Mouse (Mus musculus) urinary bladder, postnatal 10 days (tissue): ENCODE measurements around the gene 6030458C11Rik.
"Not testable (repeated sequence)": the region's sequence is repeated elsewhere in the genome, so short reads cannot be mapped to it uniquely, and the experiment has no call there.

Experiments used
- DNase-seq: peaks from one replicate; pipeline ENCODE4 v3.0.0; 2022; ENCODE audit warnings: low spot score

6030458C11Rik gene

GRCm38 (mm10) chr15:12822416-12823395, 1.7 kb downstream of the 6030458C11Rik start:
- no peak for DNase-seq

- no peak for DNase-seq
Measured at GRCm38 (mm10) chr15:12817592-12817991, 6.9 kb downstream of the 6030458C11Rik start.

GRCm38 (mm10) chr15:12812646-12813045, 11.8 kb downstream of the 6030458C11Rik start:
- DNase-seq, result no peak

DNA sequence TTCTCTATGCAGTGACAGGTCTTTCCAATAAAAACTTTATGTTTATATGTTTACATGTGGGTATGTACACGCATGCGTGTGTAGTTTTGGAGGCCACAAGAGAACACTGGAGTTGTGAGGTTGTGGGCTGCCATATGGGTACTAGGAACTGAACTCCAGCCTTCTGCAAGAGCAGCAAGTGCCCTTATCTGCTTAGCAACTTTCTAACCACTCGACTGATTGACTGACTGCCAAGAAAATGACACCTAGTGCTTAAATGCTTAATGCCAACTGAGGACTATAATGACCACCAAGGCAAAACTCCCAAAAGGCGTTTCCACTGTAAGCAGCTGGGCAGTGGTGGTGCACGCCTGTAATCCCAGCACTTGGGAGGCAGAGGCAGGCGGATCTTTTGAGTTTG, 15.1 kb downstream of the 6030458C11Rik start:
- no peak for DNase-seq

GRCm38 (mm10) chr15:12807088-12807487, 17.4 kb downstream of the 6030458C11Rik start:
- DNase-seq, result no peak

DNA sequence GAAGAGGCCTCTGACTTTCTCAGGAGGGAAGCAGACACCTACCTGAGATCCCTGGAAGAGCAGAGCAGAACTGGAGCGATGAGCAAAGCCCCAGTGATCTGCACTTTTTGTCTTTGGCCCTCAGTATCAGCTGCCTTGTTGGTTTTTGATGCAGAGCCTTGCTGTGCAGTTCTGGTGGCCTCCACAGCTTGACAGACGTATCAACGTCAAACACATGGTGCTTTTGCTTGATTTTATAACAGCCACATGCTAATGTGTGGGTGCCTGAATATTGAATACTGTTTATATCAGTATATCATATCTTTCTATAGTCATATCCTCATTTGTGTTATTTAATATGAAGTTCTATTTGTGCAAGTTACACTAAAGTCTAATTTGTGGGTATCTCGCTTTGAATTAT, 19.4 kb downstream of the 6030458C11Rik start:
- no peak for DNase-seq

DNA sequence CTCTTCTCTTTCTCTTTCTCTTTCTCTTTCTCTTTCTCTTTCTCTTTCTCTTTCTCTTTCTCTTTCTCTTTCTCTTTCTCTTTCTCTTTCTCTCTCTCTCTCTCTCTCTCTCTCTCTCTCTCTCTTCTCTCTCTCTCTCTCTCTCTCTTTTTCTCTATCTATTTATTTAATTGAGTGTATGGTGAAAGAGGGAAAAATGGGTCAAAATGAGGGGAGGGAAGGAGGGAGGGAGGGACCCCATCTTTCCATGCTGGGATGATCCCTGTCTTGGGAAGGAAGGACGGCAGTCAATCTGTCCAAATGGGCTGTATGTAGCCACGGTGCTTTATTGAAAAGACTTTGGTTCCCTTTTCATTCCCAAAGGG, 23.3 kb downstream of the 6030458C11Rik start:
- DNase-seq, result not testable (repeated sequence)

- DNase-seq, result no peak
Measured at GRCm38 (mm10) chr15:12800405-12801141, 23.9 kb downstream of the 6030458C11Rik start.

DNA sequence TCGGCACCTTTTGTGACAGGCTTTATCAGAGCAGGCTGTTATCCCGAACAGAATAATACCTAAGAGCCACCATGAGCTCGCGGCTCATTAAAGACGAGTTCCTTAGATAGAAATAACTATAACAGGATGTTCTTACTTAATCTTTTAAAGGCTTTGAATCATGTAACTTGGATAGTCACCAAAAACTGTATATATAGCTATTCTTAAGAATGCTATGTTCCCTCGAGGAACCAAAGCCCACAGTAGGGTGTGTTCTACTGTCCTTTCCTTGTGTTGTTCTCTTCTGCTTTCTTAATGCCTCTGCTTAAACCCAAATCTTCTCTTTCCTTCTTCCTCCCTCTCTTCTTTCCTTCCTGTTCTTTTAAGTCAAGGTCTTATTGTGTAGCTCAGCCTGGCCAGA, 26.4 kb downstream of the 6030458C11Rik start:
- no peak for DNase-seq

GRCm38 (mm10) chr15:12795909-12796470, 28.5 kb downstream of the 6030458C11Rik start:
- DNase-seq, result no peak

DNA sequence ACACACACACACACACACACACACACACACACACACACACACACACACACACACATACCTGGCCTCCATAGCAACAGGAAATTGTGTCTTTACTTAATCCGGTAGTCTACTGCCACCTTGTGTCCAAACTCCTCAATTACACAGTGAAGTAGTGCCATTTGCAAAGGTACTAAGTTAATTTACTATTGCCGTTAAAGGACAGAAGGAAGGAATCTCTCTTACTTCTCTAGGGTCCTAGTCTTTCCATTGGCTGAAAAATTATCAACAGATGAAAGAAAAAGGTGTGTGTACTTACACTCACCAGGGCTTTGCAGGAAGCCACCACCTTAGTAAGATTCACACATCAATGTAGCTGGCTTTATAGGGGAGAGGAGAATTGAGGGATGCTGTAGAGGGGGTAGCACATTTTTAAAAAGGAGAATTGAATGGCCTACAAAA, 29.0 kb downstream of the 6030458C11Rik start:
- DNase-seq, result no peak

DNA sequence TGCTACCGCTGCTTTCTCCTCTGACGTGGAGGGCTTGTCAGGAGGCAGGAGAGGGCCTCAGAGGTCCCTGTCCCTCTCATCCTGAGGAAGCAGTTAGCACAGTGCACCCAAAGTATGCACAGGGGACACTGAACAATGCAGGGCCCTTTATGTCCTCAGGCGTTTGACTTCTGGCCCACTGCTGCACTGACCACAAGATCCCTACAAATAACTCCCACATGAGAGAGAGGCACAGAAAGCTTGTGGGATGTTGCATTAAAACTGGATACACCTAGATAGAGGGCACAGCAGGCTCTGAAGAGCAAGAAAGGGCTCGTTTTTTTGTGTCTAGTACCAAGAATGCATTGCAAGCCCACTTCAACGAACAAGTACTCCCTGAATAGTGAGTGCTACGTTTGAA, 30.1 kb downstream of the 6030458C11Rik start:
- DNase-seq, result no peak

GRCm38 (mm10) chr15:12789406-12789867, 35.0 kb downstream of the 6030458C11Rik start:
- DNase-seq, result no peak

- no peak for DNase-seq
Measured at GRCm38 (mm10) chr15:12788536-12788935, 35.9 kb downstream of the 6030458C11Rik start.

- DNase-seq, result no peak
Measured at GRCm38 (mm10) chr15:12781729-12782326, 42.6 kb downstream of the 6030458C11Rik start.

GRCm38 (mm10) chr15:12781296-12781695, 43.2 kb downstream of the 6030458C11Rik start:
- no peak for DNase-seq

DNA sequence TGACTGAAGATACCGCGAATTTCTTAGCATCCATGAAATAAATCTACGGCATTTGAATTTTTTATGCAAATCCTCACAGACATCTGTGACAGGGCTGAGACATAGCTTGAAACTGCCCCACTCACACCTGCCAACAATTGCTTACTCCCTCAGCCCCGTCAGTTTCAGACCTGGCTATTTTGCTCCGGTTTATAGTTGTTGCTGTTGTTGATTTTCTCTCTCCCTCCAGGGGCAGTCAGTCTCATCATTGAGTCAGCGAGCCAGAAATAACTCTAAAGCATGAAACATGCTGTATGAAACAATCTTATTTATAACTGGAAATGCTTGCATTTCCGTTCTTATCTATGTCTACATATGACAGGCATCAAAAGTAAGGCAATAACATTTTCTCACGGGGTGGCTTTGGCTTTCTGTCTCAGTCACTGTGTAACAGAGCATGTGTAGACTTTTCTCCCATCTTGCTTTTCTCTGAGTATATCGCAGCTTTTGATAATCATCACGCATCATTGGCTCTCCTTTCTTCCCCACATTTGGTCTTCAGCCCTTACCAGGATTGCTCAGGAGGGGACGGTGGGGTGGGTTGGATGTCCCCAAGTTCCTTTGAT, 50.2 kb downstream of the 6030458C11Rik start:
- DNase-seq, result no peak

DNA sequence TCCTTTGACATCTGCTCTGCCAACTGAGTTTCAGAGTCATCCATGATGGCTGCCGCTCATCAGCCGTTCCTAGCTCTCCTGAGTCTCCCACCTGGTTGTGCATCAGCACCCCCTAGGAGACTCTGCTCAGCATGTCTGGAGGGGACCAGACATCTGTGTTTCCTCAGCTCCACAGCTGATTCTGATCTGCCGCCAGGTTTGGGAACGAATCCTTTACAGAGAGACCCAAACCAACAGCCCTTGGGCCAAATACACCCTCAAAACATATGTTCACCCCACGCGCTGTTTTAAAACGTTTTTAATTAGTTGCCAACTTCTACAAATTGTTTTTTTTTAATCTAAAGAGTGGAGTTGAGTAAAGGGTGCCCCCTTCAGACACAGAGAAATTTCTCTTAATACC, 53.5 kb downstream of the 6030458C11Rik start:
- DNase-seq, result no peak

DNA sequence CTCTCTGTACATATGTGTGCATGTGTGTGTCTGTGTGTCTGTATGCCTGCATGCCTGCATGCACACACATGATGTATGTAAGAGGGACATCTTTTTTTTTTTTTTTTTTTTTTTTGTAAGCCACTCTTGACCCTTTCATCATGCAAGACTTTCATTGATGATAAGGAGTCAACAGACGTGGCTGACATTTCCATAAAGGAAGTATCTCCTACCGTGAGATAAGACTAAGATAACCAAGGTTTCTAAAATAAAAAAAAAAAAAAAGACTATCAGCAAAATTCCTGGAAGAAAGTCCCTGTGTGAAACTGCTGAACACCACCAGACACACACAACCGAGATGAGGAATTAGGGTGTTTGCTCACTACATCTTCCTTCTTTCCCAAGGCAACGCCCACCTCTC, 57.6 kb downstream of the 6030458C11Rik start:
- DNase-seq, result no peak

DNA sequence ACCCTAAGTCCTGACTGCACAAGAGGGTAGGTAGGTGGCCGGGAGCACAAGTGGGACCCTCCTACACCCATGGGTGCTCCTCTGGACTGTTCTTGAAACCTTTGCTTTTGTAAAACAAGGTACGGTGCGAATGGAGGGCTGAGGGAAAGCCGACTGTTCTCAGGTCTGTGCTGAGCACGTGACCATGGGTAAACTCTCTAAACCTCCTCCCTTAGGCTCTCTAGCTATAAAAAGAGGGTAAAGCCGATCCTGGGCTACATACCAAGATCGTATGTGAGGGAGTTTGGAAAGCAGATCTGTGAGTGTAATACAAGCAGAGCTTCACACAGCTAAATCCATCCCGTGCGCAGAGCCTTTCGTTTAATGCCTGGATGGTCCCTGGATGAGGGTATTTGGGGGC, 61.3 kb downstream of the 6030458C11Rik start:
- DNase-seq, result no peak

GRCm38 (mm10) chr15:12762258-12762913, 62.1 kb downstream of the 6030458C11Rik start:
- DNase-seq, result no peak
